Mouse (Mus musculus) limb, embryonic 10.5 days (tissue): ENCODE measurements around the gene Birc6. TPM values are rescaled to one million over a fixed set of nuclear protein-coding genes. Genes with fewer than 3 reads are reported as not detected.

Experiments used
- DNase-seq: peaks from one replicate; pipeline ENCODE4 v3.0.0-alpha.2; 2017; ENCODE audit warnings: low spot score
- H3K27ac ChIP-seq: fragments of 300-500 bp; sonication (generic); 2 replicates; pipeline ENCODE4 v1.5.1; 2016; ENCODE audit warnings: mild to moderate bottlenecking
- H3K27me3 ChIP-seq: fragments of 300-500 bp; sonication (generic); 2 replicates; pipeline ENCODE4 v1.6.1; 2016; ENCODE audit warnings: low read depth, mild to moderate bottlenecking; ENCODE audit not compliant: poor library complexity, severe bottlenecking
- H3K36me3 ChIP-seq: fragments of 300-500 bp; sonication (generic); 2 replicates; pipeline ENCODE4 v1.6.1; 2016; ENCODE audit warnings: mild to moderate bottlenecking, moderate library complexity
- H3K4me1 ChIP-seq: fragments of 300-500 bp; sonication (generic); 2 replicates; pipeline ENCODE4 v1.6.1; 2016
- H3K4me3 ChIP-seq: fragments of 300-500 bp; sonication (generic); 2 replicates; pipeline ENCODE4 v1.5.1; 2016; ENCODE audit warnings: mild to moderate bottlenecking, moderate library complexity
- H3K9me3 ChIP-seq: fragments of 300-500 bp; sonication (generic); replicated peaks from 2 replicates; pipeline ENCODE4 v1.6.1; 2016; ENCODE audit warnings: mild to moderate bottlenecking
- WGBS: fragments of 180-500 bp; shearing (Covaris S2); methylation state at CpG from one replicate; pipeline ENCODE4 v1.1.7; 2016; 5-methylcytosine and 5-hydroxymethylcytosine counted together
- polyA plus RNA-seq: library from polyadenylated mRNA; unstranded; fragments of >200 nt; fragmentation: Nextera tagmentation; extraction: Ambion mirVana; gene quantifications from 2 replicates; pipeline ENCODE4 v1.2.1, GENCODE M21; 2016

Birc6 gene
- polyA plus RNA-seq, 1 experiment from 2014 or later: 88.7 TPM

DNA sequence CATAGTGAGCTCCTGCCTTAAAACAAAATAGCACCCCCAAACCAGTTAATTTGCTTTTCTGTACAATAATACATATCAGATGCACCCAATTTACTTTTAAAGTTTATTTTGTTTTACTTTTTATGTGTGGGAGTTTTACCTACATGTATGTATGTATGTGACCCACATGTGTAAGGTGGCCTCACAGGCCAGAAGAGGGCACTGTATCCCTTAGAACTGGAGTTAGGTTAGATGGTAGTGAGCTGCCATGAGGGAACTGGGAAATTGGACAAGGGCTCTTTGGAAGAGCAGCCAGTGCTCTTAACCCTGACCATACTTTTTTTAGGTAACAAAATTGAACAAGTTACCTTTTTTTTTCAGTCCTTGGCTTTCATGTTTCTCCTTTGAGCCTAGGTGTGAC, 204.8 kb downstream of the Birc6 start:
- Histone ChIP-seq H3K4me3 (no peak overlapping the region), H3K27ac (no peak overlapping the region), H3K9me3 (no peaks in the 10 kb centered on the region), H3K4me1 (no peaks in the 10 kb centered on the region), H3K36me3 (peaks cover 42% of the 10 kb centered on the region), H3K27me3 (no peaks in the 10 kb centered on the region)
- DNase-seq: no peak

DNA sequence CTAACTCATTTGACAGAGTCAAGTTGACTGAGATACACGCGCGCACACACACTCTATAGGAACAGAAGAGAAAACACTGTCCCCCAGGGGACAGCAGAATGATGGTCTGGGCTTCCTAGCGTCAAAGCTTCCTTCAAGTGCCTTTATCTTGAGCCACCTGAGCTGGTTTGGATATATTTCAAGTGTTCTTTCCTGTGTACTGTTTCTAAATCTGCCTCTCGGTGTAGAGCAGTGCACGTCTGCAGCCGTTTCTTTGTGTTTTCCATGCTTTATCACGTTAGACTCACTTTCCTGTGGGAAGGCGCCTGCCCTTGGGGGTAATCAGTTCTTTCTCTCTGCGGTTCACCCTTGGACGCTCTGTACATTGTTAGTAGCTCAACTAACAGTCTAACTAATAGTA, 207.3 kb downstream of the Birc6 start:
- Histone ChIP-seq H3K4me3 (no peak overlapping the region), H3K9me3 (no peaks in the 10 kb centered on the region), H3K36me3 (peaks cover 34% of the 10 kb centered on the region), H3K27me3 (no peaks in the 10 kb centered on the region), H3K4me1 (no peaks in the 10 kb centered on the region), H3K27ac (no peak overlapping the region)
- DNase-seq: no peak
- 93% methylated on average over 11 of the region's 11 CpGs for WGBS

DNA sequence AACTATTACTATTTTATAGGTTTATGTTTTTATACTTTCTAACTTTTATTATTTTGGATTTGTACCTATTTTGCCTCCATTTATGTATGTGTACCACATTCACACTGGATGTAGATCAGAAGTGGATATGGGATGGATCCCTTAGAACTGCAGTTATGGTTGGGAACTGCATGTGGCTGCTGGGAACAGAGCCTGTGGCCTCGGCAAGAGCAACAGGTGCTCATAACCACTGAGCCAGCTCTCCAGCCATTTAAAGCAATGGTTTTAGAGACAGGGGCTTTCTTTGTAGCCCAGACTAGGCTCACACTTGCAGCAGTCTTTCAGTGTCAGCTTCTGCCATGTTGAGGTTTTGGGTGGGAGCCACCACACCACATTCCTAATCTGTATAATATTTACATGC, 221.6 kb downstream of the Birc6 start:
- H3K36me3 ChIP-seq: peaks cover 38% of the 10 kb centered on the region
- H3K4me1 ChIP-seq: no peaks in the 10 kb centered on the region
- H3K4me3 ChIP-seq: no peak overlapping the region
- no peaks in the 10 kb centered on the region for H3K9me3 ChIP-seq
- 86% methylated on average over 1 of the region's 1 CpGs for WGBS
- no peak overlapping the region for H3K27ac ChIP-seq
- no peaks in the 10 kb centered on the region for H3K27me3 ChIP-seq
- DNase-seq: no peak

DNA sequence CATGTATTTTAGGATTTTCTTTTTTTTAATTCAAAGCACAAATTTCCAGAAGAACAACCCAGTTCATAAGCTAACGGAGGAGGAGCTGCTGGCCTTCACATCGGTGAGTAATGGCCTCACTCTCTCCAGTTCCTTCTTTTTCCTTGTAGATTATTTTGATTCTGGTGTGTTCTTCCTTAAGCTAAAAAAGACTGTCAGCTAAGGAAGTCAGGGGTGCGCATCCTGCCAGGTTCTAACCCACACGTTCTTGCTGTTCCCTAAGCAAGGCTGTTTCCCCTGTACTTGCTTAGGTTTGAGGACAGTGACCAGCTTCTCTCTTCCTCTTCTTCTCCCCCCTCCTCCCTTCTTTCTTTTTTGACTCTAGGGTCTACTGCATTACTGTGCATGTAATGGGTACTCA, 222.9 kb downstream of the Birc6 start:
- no peaks in the 10 kb centered on the region for H3K27me3 ChIP-seq
- no peak overlapping the region for H3K4me3 ChIP-seq
- no peaks in the 10 kb centered on the region for H3K4me1 ChIP-seq
- no peak for DNase-seq
- no peak overlapping the region for H3K27ac ChIP-seq
- peaks cover 29% of the 10 kb centered on the region for H3K36me3 ChIP-seq
- WGBS: 90% methylated on average over 4 of the region's 4 CpGs
- H3K9me3 ChIP-seq: no peaks in the 10 kb centered on the region

Other genes starting within 250 kb of the Birc6 start
- 94.8 and 96.7 TPM in 2 replicates for gene Memo1, start 232.8 kb upstream of the Birc6 start, polyA plus RNA-seq
- gene Dpy30, start 204.4 kb upstream of the Birc6 start, polyA plus RNA-seq: 262 and 302 TPM in 2 replicates
- 17.6 and 19.4 TPM in 2 replicates for gene Spast, start 189.3 kb upstream of the Birc6 start, polyA plus RNA-seq
- gene Slc30a6, start 132.7 kb upstream of the Birc6 start, polyA plus RNA-seq: 38.4 and 39.2 TPM in 2 replicates
- gene Nlrc4, start 69.2 kb upstream of the Birc6 start, polyA plus RNA-seq: 0.19 and 0.25 TPM in 2 replicates
- gene Yipf4, start 38.8 kb upstream of the Birc6 start, polyA plus RNA-seq: 30.0 and 31.2 TPM in 2 replicates
- gene Ttc27, start 189.4 kb downstream of the Birc6 start, polyA plus RNA-seq: 31.2 and 31.5 TPM in 2 replicates